Mouse (Mus musculus) forebrain, postnatal 0 days (tissue): ENCODE data around the gene Adamts1. TPM values are rescaled to one million over a fixed set of nuclear protein-coding genes. Genes with fewer than 3 reads are reported as not detected.

Experiments
- ATAC-seq: fragments of 200-750 bp; cut with Nextera tagmentation; 2 replicates; pipeline ENCODE4 v1.8.0; 2017; ENCODE audit warnings: mild to moderate bottlenecking, moderate library complexity
- DNase-seq: peaks from one replicate; pipeline ENCODE4 v3.0.0-alpha.2; 2015
- H3K27ac ChIP-seq: fragments of 300-500 bp; sonication (generic); 2 replicates; pipeline ENCODE4 v1.5.1; 2014; ENCODE audit warnings: low read depth, mild to moderate bottlenecking, antibody characterized with exemption, low read length, moderate library complexity, mixed read lengths
- H3K27me3 ChIP-seq: fragments of 300-500 bp; sonication (generic); 2 replicates; pipeline ENCODE4 v1.6.1; 2014; ENCODE audit warnings: mild to moderate bottlenecking, low read length, mixed read lengths; ENCODE audit not compliant: insufficient read depth
- H3K36me3 ChIP-seq: fragments of 300-500 bp; sonication (generic); 2 replicates; pipeline ENCODE4 v1.6.1; 2014; ENCODE audit warnings: mild to moderate bottlenecking, moderate library complexity; ENCODE audit not compliant: insufficient read depth
- H3K4me1 ChIP-seq: fragments of 300-500 bp; sonication (generic); 2 replicates; pipeline ENCODE4 v1.6.1; 2014; ENCODE audit warnings: antibody characterized with exemption; ENCODE audit not compliant: insufficient read depth
- H3K4me2 ChIP-seq: fragments of 300-500 bp; sonication (generic); 2 replicates; pipeline ENCODE4 v1.6.1; 2014; ENCODE audit warnings: low read depth, mild to moderate bottlenecking, moderate library complexity
- H3K4me3 ChIP-seq: fragments of 300-500 bp; sonication (generic); 2 replicates; pipeline ENCODE4 v1.5.1; 2014; ENCODE audit warnings: low read depth, low read length, mixed read lengths
- H3K9ac ChIP-seq: fragments of 300-500 bp; sonication (generic); 2 replicates; pipeline ENCODE4 v1.6.1; 2014; ENCODE audit warnings: mild to moderate bottlenecking
- H3K9me3 ChIP-seq: fragments of 300-500 bp; sonication (generic); 2 replicates; pipeline ENCODE4 v1.6.1; 2016; ENCODE audit warnings: low read length
- CTCF ChIP-seq: sonication (generic); IDR thresholded peaks from 2 replicates; pipeline ENCODE4 v1.5.1; 2016; ENCODE audit warnings: antibody characterized with exemption, control low read depth, low read depth
- WGBS: fragments of 180-500 bp; shearing (Covaris S2); extraction: QIAGEN DNeasy Blood & Tissue Kit; methylation state at CpG from one replicate; pipeline ENCODE4 v1.1.7; 2014; 5-methylcytosine and 5-hydroxymethylcytosine counted together
- polyA plus RNA-seq: library from polyadenylated mRNA; unstranded; fragments of >200 nt; fragmentation: Nextera tagmentation; extraction: Ambion mirVana; gene quantifications from 2 replicates; pipeline ENCODE4 v1.2.1, GENCODE M21; 2015
- total RNA-seq: library from RNA; depleted of rRNA; stranded (reverse); fragments of >200 nt; gene quantifications from 2 replicates; pipeline ENCODE4 v1.2.3, GENCODE M21; 2014

The Adamts1 gene
- total and polyA plus RNA-seq, 2 experiments from 2014 or later, result 5.1 to 12.5 TPM

- Histone ChIP-seq H3K9me3 (no peaks in the 10 kb centered on the region), H3K9ac (no peak overlapping the region), H3K4me3 (no peak overlapping the region), H3K4me2 (no peak overlapping the region), H3K4me1 (no peaks in the 10 kb centered on the region), H3K36me3 (no peaks in the 10 kb centered on the region), H3K27ac (no peak overlapping the region), H3K27me3 (no peaks in the 10 kb centered on the region)
- ATAC-seq (no peak), DNase-seq (peak; percentile 62)
- no peak for TF ChIP-seq CTCF
- 20% methylated on average over 2 of the region's 2 CpGs for WGBS
Observed at GRCm38 (mm10) chr16:85805581-85805980, 2.7 kb upstream of the Adamts1 start.

GRCm38 (mm10) chr16:85803613-85804551 lies 969 bp upstream of the Adamts1 start:
- Histone ChIP-seq H3K4me3 (peak overlapping the region; percentile 57), H3K36me3 (no peaks in the 10 kb centered on the region), H3K27ac (peak overlapping the region; percentile 64; the same call in 1 of the 2 replicates), H3K27me3 (no peaks in the 10 kb centered on the region), H3K9me3 (no peaks in the 10 kb centered on the region), H3K4me2 (peak overlapping the region; percentile 99), H3K4me1 (no peaks in the 10 kb centered on the region), H3K9ac (peak overlapping the region; percentile 54)
- no peak for TF ChIP-seq CTCF
- 2% methylated on average over 25 of the region's 25 CpGs for WGBS
- DNase-seq (peak; percentile 37), ATAC-seq (no peak)

DNA sequence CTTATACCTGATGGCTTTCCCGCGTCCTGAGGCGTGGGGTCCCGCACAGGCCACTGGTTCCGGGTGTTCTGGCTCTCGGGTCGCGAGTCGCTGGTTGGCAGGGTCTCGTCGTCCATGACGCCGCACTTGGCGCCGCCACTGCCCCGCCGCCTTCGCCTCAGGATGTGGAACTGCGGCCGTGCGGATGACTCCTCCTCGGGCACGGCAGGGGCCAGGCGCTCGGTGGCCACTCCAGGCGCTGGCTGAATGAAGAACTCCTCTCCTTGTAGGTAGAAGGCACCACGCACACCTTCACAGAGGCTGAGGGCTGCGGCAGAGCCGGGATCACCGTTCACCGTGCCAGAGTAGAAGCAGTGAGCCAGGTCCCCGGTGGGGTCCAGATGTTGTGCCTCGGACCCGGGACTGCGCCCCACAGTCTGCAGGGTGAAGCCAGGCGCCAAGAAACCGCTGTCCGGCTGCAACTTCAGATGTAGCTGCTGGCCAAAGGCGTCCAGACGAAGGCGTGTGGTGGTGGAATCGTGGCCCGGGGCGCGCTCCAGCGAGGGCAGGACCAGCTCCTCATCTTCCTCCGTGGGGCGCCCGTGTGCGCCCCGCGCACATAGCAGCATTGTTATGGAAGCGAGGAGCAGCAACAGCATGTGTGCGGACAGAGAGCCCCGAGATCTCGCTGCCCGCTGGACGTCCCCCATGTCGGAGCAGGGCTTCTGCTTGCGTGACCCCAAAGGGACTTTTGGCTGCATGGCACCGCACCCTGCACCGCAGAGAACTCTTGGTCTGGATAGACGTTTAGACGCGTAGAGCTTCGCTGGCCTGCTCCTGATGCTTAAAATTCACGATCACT lies 722 bp downstream of the Adamts1 start:
- Histone ChIP-seq H3K27ac (peak overlapping the region; percentile 16; the same call in 1 of the 2 replicates), H3K27me3 (no peaks in the 10 kb centered on the region), H3K9ac (peak overlapping the region; percentile 54), H3K4me3 (peak overlapping the region; percentile 57), H3K36me3 (no peaks in the 10 kb centered on the region), H3K4me2 (peak overlapping the region; percentile 99), H3K4me1 (no peaks in the 10 kb centered on the region), H3K9me3 (no peaks in the 10 kb centered on the region)
- 3% methylated on average over 67 of the region's 67 CpGs for WGBS
- DNase-seq, result peak; percentile 32
- peak; percentile 30; the same call in 1 of the 2 replicates for TF ChIP-seq CTCF
- no peak for ATAC-seq

DNA sequence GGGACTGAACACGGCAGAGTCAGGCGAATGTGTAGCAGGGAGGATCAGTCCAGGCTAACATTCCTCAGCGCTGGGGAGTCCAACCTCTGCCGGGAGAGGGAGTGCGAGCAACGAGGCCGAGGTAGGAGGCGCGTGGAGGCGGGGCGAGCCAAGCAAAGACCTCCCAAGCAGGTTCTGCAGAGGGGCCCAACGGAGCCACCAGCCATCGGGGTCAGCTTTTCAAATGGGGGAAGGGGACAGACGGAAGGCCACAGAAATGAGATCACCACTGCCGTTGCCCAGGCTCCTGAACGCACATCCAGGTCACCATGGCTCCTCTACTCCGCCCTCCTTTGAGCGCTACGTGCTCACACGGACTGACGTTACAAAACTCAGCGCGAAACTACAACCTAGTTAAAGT lies 1.7 kb downstream of the Adamts1 start:
- Histone ChIP-seq H3K27ac (peak overlapping the region; percentile 57; the same call in 1 of the 2 replicates), H3K4me2 (peak overlapping the region; percentile 99), H3K9ac (peak overlapping the region; percentile 46), H3K27me3 (no peaks in the 10 kb centered on the region), H3K9me3 (no peaks in the 10 kb centered on the region), H3K4me1 (no peaks in the 10 kb centered on the region), H3K36me3 (peaks cover 5% of the 10 kb centered on the region; the same call in 1 of the 2 replicates), H3K4me3 (peak overlapping the region; percentile 57)
- peak; percentile 76 for DNase-seq
- peak; percentile 74 for ATAC-seq
- TF ChIP-seq CTCF, result peak; percentile 63
- WGBS, result 1% methylated on average over 23 of the region's 23 CpGs

DNA sequence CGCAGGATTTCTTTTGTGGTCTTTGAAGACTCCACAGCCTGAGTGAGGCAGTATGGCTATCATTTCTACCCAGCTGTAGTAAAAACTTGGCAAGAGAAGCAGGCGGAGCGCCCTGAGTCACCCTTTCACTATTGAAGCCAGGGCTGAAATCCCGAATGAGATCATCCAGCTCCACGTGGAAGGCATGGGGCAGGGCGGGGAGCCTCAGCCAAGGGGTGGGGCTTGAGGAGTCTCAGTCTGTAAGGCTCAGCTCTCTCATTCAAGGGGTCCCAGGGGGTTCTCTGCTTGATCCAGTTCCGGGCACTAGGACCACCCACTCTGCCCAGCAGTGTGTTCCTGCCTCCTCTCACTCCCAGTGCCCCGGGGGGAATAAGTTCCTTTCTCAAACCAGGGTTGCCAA lies 2.2 kb downstream of the Adamts1 start:
- ATAC-seq, result peak; percentile 82
- Histone ChIP-seq H3K9ac (peak overlapping the region; percentile 46), H3K27ac (peak overlapping the region; percentile 57; the same call in 1 of the 2 replicates), H3K9me3 (no peaks in the 10 kb centered on the region), H3K4me1 (no peaks in the 10 kb centered on the region), H3K4me3 (peak overlapping the region; percentile 57), H3K4me2 (peak overlapping the region; percentile 99), H3K27me3 (no peaks in the 10 kb centered on the region), H3K36me3 (peaks cover 7% of the 10 kb centered on the region; the same call in 1 of the 2 replicates)
- 5% methylated on average over 8 of the region's 8 CpGs for WGBS
- no peak for TF ChIP-seq CTCF
- DNase-seq, result peak; percentile 76

DNA sequence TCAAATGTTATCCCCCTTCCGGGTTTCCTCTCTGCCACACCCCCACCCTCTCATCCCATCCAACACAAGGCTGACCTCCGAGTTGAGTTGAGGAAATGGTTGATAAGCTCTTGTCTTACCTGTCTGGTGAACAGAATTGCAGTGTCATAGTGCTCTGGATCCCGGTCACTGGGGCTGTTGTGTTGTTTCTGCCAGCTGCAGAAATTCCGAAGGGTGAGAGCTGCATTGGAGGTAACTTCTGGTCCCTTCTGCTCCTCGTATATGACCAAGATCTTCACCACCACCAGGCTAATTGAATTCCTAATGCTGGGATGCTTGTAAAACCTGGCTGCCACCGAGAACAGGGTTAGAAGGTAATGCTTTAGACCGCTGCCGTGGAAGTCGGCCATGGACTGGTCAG lies 2.9 kb downstream of the Adamts1 start:
- peak overlapping the region; percentile 99; the same call in 1 of the 2 replicates for H3K4me2 ChIP-seq
- H3K4me3 ChIP-seq, result no peak overlapping the region
- no peaks in the 10 kb centered on the region for H3K4me1 ChIP-seq
- ATAC-seq (no peak), DNase-seq (no peak)
- no peaks in the 10 kb centered on the region for H3K9me3 ChIP-seq
- WGBS, result 75% methylated on average over 9 of the region's 9 CpGs
- H3K27ac ChIP-seq, result no peak overlapping the region
- no peak overlapping the region for H3K9ac ChIP-seq
- no peak for TF ChIP-seq CTCF
- no peaks in the 10 kb centered on the region for H3K27me3 ChIP-seq
- peaks cover 12% of the 10 kb centered on the region; the same call in 1 of the 2 replicates for H3K36me3 ChIP-seq
